Mouse (Mus musculus) thymus, postnatal 36 days (tissue): ENCODE measurements at regions not wholly inside any gene's neighbourhood (a gene's known extent, or its start where the extent isn't known, plus 50 kb on each side); places are given as distances from the start of the nearest gene placed in this dataset.
"Not testable (repeated sequence)": the region's sequence is repeated elsewhere in the genome, so short reads cannot be mapped to it uniquely, and the experiment has no call there.

Source experiments
- DNase-seq, 2 experiments: peaks; one replicate each; pipeline ENCODE4 v3.0.0; 2022; ENCODE audit warnings: mixed read lengths in 2 of 2

- no peak for DNase-seq
These were observed 740.9 kb downstream of the Abca13 start for GRCm38 (mm10) chr11:9932360-9933265.

- no peak for DNase-seq
These were observed 771.0 kb downstream of the Abca13 start for GRCm38 (mm10) chr11:9962696-9963202.

GRCm38 (mm10) chr11:9982974-9983373, 791.2 kb downstream of the Abca13 start:
- no peak for DNase-seq

- no peak for DNase-seq
These were observed 802.9 kb downstream of the Abca13 start for GRCm38 (mm10) chr11:9994601-9995166.

GRCm38 (mm10) chr11:9995356-9995755, 803.6 kb downstream of the Abca13 start:
- DNase-seq = no peak

- no peak for DNase-seq
These were observed 805.9 kb downstream of the Abca13 start for GRCm38 (mm10) chr11:9997532-9998138.

GRCm38 (mm10) chr11:10002170-10002569, 810.4 kb downstream of the Abca13 start:
- no peak for DNase-seq

GRCm38 (mm10) chr11:10006881-10007280, 815.1 kb downstream of the Abca13 start:
- DNase-seq = no peak

GRCm38 (mm10) chr11:10046593-10046992, 854.9 kb downstream of the Abca13 start:
- no peak for DNase-seq

- DNase-seq = no peak
These were observed 860.0 kb downstream of the Abca13 start for GRCm38 (mm10) chr11:10051584-10052210.

GRCm38 (mm10) chr11:10071881-10072280, 880.1 kb downstream of the Abca13 start:
- DNase-seq = no peak

GRCm38 (mm10) chr11:10087939-10088338, 896.2 kb downstream of the Abca13 start:
- DNase-seq = no peak

- DNase-seq = not testable (repeated sequence)
These were observed 910.6 kb downstream of the Abca13 start for GRCm38 (mm10) chr11:10102314-10102713.

- DNase-seq = no peak
These were observed 913.3 kb downstream of the Abca13 start for GRCm38 (mm10) chr11:10105077-10105476.

GRCm38 (mm10) chr11:10142161-10142560, 950.4 kb downstream of the Abca13 start:
- no peak for DNase-seq

- DNase-seq = no peak
These were observed 957.4 kb downstream of the Abca13 start for GRCm38 (mm10) chr11:10149160-10149559.

GRCm38 (mm10) chr11:10153836-10154235, 960.2 kb upstream of the Vwc2 start:
- no peak for DNase-seq

- DNase-seq = no peak
These were observed 920.3 kb upstream of the Vwc2 start for GRCm38 (mm10) chr11:10193738-10194137.

GRCm38 (mm10) chr11:10194774-10195173, 919.2 kb upstream of the Vwc2 start:
- DNase-seq = no peak

- DNase-seq = peak; percentile 17 to 19
These were observed 913.0 kb upstream of the Vwc2 start for GRCm38 (mm10) chr11:10201021-10201420.

GRCm38 (mm10) chr11:10205257-10205656, 908.8 kb upstream of the Vwc2 start:
- DNase-seq = no peak
